12 mouse cellular contexts compared by ENCODE assay signal in the genomic region with DNA sequence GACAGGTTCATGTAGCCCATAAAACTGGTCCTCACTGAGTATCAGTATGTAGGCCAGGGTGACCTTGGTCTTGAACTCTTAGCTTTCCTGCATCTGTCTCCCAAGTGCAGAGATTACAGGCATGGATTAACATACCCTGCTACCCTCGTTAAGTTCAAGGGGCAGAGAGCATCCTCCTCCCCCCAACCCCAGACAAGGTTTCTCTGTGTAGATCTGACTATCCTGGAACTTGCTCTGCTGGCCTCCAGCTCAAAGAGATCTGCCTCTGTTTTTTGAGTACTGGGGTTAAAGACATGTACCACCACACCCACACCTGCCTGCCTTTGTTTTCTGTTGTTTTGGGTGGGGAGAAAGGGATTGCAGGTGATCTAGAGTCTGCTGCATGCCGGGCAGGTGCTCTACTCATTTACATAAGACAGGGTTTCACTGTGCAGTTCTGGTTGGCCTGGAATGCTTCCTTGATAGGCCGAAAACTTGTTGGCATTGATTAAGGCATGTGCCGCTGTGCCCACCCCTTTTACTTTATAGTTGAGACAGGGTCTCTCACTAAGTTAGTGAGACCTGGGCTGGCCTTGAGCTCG. TPM values are rescaled to one million over a fixed set of nuclear protein-coding genes. Genes with fewer than 3 reads are reported as not detected.
A peak's percentile ranks its signal among the peaks of the same experiment; 100 is the strongest.
DNase-seq lines count a peak whose midpoint lies in the region; ATAC-seq and TF ChIP-seq lines count a peak whose summit lies in the region.
"Had no signal": no experiment of that assay in that cellular context is flagged by ENCODE, and none has a peak within 500 bp of the region (broad histone marks: within the 10 kb centered on the region; RNA-seq: fewer than 3 reads in every experiment).

No protein-coding gene starts in this region.

- DNase-seq in kidney, adult 2 months, result no peak
- DNase-seq in limb, embryonic 10.5 days (ENCODE audit: low spot score), result no peak
- DNase-seq in yolk sac, embryonic 10.5 days (ENCODE audit: low spot score), result no peak
- DNase-seq: kidney, postnatal 4 days; spleen, adult 18-20 months; thymus, postnatal 4 days had no signal

- no peak overlapping the region for H3K9ac ChIP-seq in kidney, embryonic 16.5 days (replicated peaks; ENCODE audit: low read length)
- H3K9ac ChIP-seq in embryonic facial prominence, embryonic 12.5 days, result no peak overlapping the region; the same call in 1 of the 2 replicates
- H3K9ac ChIP-seq in neural tube, embryonic 13.5 days, result peak overlapping the region; percentile 79
- H3K9ac ChIP-seq: embryonic facial prominence, embryonic 15.5 days had no signal

- no peak for TF ChIP-seq CTCF in kidney, adult 2 months (conservative IDR thresholded peaks at IDR 0.05; ENCODE audit: insufficient read depth, insufficient read length, low read depth, low read length)

- WGBS in kidney, adult 2 months, result 79% methylated on average over 5 of the region's 5 CpGs
- WGBS in kidney, embryonic 16.5 days, result 85% methylated on average over 5 of the region's 5 CpGs
- WGBS in embryonic facial prominence, embryonic 12.5 days, result 87% methylated on average over 5 of the region's 5 CpGs
- WGBS in limb, embryonic 10.5 days, result 91% methylated on average over 5 of the region's 5 CpGs
- 95% methylated on average over 5 of the region's 5 CpGs for WGBS in neural tube, embryonic 13.5 days

- peak overlapping the region; percentile 99 for H3K27ac ChIP-seq in kidney, adult 2 months (ENCODE audit: insufficient read depth, low read depth, low read length)
- H3K27ac ChIP-seq in kidney, embryonic 16.5 days (ENCODE audit: low read length), result no peak overlapping the region
- no peak overlapping the region for H3K27ac ChIP-seq in embryonic facial prominence, embryonic 12.5 days
- H3K27ac ChIP-seq in limb, embryonic 10.5 days, result peak overlapping the region; percentile 99; the same call in 1 of the 2 replicates
- peak overlapping the region; percentile 96 for H3K27ac ChIP-seq in neural tube, embryonic 13.5 days (replicated peaks)

- TF ChIP-seq POLR2A in kidney, adult 2 months (IDR thresholded peaks at IDR 0.05; ENCODE audit: low read depth, low read length), result no peak

- no peak overlapping the region for H3K4me2 ChIP-seq in kidney, embryonic 16.5 days (replicated peaks; ENCODE audit: low read depth, low read length)
- 0 out of 2 replicates have a peak overlapping the region, but pooled peaks have one; percentile 82 for H3K4me2 ChIP-seq in embryonic facial prominence, embryonic 12.5 days (replicated peaks)
- H3K4me2 ChIP-seq in neural tube, embryonic 13.5 days, result peak overlapping the region; percentile 82

- peaks cover 11% of the 10 kb centered on the region; the same call in 1 of the 2 replicates for H3K4me1 ChIP-seq in kidney, adult 2 months (ENCODE audit: control insufficient read depth, insufficient read depth, low read length)
- peaks cover 18% of the 10 kb centered on the region for H3K4me1 ChIP-seq in kidney, embryonic 16.5 days (ENCODE audit: insufficient read depth, low read length)
- peaks cover 12% of the 10 kb centered on the region for H3K4me1 ChIP-seq in embryonic facial prominence, embryonic 12.5 days
- peaks cover 18% of the 10 kb centered on the region for H3K4me1 ChIP-seq in limb, embryonic 10.5 days
- peaks cover 25% of the 10 kb centered on the region for H3K4me1 ChIP-seq in neural tube, embryonic 13.5 days (replicated peaks)

- H3K36me3 ChIP-seq in kidney, adult 2 months (ENCODE audit: control insufficient read depth, insufficient read depth, low read length), result peaks cover 14% of the 10 kb centered on the region; the same call in 1 of the 2 replicates
- H3K36me3 ChIP-seq in kidney, embryonic 16.5 days (ENCODE audit: insufficient read depth, low read length), result peaks cover 34% of the 10 kb centered on the region
- peaks cover 38% of the 10 kb centered on the region for H3K36me3 ChIP-seq in embryonic facial prominence, embryonic 12.5 days
- H3K36me3 ChIP-seq in limb, embryonic 10.5 days, result peaks cover 45% of the 10 kb centered on the region
- H3K36me3 ChIP-seq in neural tube, embryonic 13.5 days, result peaks cover 44% of the 10 kb centered on the region

- 0 out of 2 replicates have a peak, but pooled peaks cover 2% of the 10 kb centered on the region for H3K9me3 ChIP-seq in kidney, embryonic 16.5 days (ENCODE audit: low read length)
- no peaks in the 10 kb centered on the region for H3K9me3 ChIP-seq in embryonic facial prominence, embryonic 12.5 days
- H3K9me3 ChIP-seq in limb, embryonic 10.5 days (replicated peaks), result no peaks in the 10 kb centered on the region
- H3K9me3 ChIP-seq in neural tube, embryonic 13.5 days, result no peaks in the 10 kb centered on the region
- H3K9me3 ChIP-seq: embryonic facial prominence, embryonic 15.5 days had no signal

- no peak for ATAC-seq in kidney, embryonic 16.5 days (ENCODE audit: low FRiP score, low TSS enrichment)
- no peak for ATAC-seq in embryonic facial prominence, embryonic 12.5 days (ENCODE audit: insufficient number of reproducible peaks, insufficient read depth, low FRiP score, low TSS enrichment)
- ATAC-seq in neural tube, embryonic 13.5 days (ENCODE audit: low read depth), result no peak
- no peak for ATAC-seq in granulocyte monocyte progenitor cell, adult 5-6 weeks (replicated peaks; ENCODE audit: poor library complexity, severe bottlenecking)
- ATAC-seq: Patski had no signal

- H3K4me3 ChIP-seq in kidney, adult 2 months (ENCODE audit: insufficient read depth, low read depth, low read length), result no peak overlapping the region
- no peak overlapping the region for H3K4me3 ChIP-seq in kidney, embryonic 16.5 days (ENCODE audit: low read length)
- no peak overlapping the region for H3K4me3 ChIP-seq in embryonic facial prominence, embryonic 12.5 days
- no peak overlapping the region for H3K4me3 ChIP-seq in limb, embryonic 10.5 days
- no peak overlapping the region; the same call in 1 of the 2 replicates for H3K4me3 ChIP-seq in neural tube, embryonic 13.5 days

- H3K27me3 ChIP-seq in kidney, adult 2 months (replicated peaks; ENCODE audit: control insufficient read depth, insufficient read depth, low read length), result no peaks in the 10 kb centered on the region
- no peaks in the 10 kb centered on the region for H3K27me3 ChIP-seq in kidney, embryonic 16.5 days (ENCODE audit: insufficient read depth, low read length)
- H3K27me3 ChIP-seq in embryonic facial prominence, embryonic 12.5 days, result no peaks in the 10 kb centered on the region
- H3K27me3 ChIP-seq in limb, embryonic 10.5 days (ENCODE audit: low read depth, poor library complexity, severe bottlenecking), result no peaks in the 10 kb centered on the region
- H3K27me3 ChIP-seq in neural tube, embryonic 13.5 days, result no peaks in the 10 kb centered on the region
- H3K27me3 ChIP-seq: embryonic facial prominence, embryonic 15.5 days; Patski had no signal

RNA-seq across cellular contexts. Expression of a gene that starts 1.6 kb away (rescaled TPM):
- 226 and 357 TPM in 2 replicates for polyA plus RNA-seq in kidney, adult 2 months (2012; rRNA removed)
- 20.7 and 25.7 TPM in 2 replicates for polyA plus RNA-seq in kidney, embryonic 16.5 days (2015; fragmentation: Nextera tagmentation; extraction: Ambion mirVana)
- 23.3 and 24.1 TPM in 2 replicates for polyA plus RNA-seq in embryonic facial prominence, embryonic 12.5 days (2016; fragmentation: Nextera tagmentation; extraction: Ambion mirVana)
- polyA plus RNA-seq in limb, embryonic 10.5 days (2016; fragmentation: Nextera tagmentation; extraction: Ambion mirVana), result 28.2 and 32.0 TPM in 2 replicates
- 19.5 and 22.1 TPM in 2 replicates for polyA plus RNA-seq in neural tube, embryonic 13.5 days (2015; fragmentation: Nextera tagmentation; extraction: Ambion mirVana)
- total RNA-seq in granulocyte monocyte progenitor cell, adult 5-6 weeks (2014; fragmentation: Nextera tagmentation), result 39.4 and 54.4 TPM in 2 replicates
- total RNA-seq in granulocyte monocyte progenitor cell, adult 5-6 weeks (2017), result 21.1 and 22.0 TPM in 2 replicates

Comparison
In these comparisons a context has a peak if more than half of its experiments do, and no peak if none do; other contexts are left out.
1. H3K27ac ChIP-seq: peak in kidney, adult 2 months (single experiment), limb, embryonic 10.5 days (single experiment) and neural tube, embryonic 13.5 days (single experiment); none in kidney, embryonic 16.5 days (single experiment) and embryonic facial prominence, embryonic 12.5 days (single experiment).